Mouse (Mus musculus): ENCODE data around the gene Trim37. TPM values are rescaled to one million over a fixed set of nuclear protein-coding genes. Genes with fewer than 3 reads are reported as not detected.
A peak's percentile ranks its signal among the peaks of the same experiment; 100 is the strongest.

Trim37 gene
- polyA plus RNA-seq, 1 experiment from 2014 or later: 75.0 TPM

- Histone ChIP-seq H3K9me3 (no peaks in the 10 kb centered on the region), H3K4me1 (peaks cover 31% of the 10 kb centered on the region), H3K27me3 (ENCODE audit: poor library complexity, severe bottlenecking) (no peaks in the 10 kb centered on the region), H3K36me3 (replicated peaks) (peaks cover 59% of the 10 kb centered on the region), H3K4me3 (peak overlapping the region; percentile 94), H3K27ac (peak overlapping the region; percentile 96)
- DNase-seq (ENCODE audit: extremely low spot score, low spot score): no peak
- WGBS: 1% methylated on average over 12 of the region's 12 CpGs
Observed at GRCm38 (mm10) chr11:87126281-87126823, 525 bp upstream of the Trim37 start.

GRCm38 (mm10) chr11:87136233-87136632 lies 9.4 kb downstream of the Trim37 start:
- Histone ChIP-seq H3K4me3 (no peak overlapping the region), H3K4me1 (no peaks in the 10 kb centered on the region), H3K9me3 (no peaks in the 10 kb centered on the region), H3K36me3 (replicated peaks) (peaks cover 92% of the 10 kb centered on the region), H3K27me3 (ENCODE audit: poor library complexity, severe bottlenecking) (no peaks in the 10 kb centered on the region), H3K27ac (no peak overlapping the region)
- WGBS: 90% methylated on average over 4 of the region's 4 CpGs
- no peak for DNase-seq (ENCODE audit: extremely low spot score, low spot score)

GRCm38 (mm10) chr11:87158012-87158411 lies 31.1 kb downstream of the Trim37 start:
- Histone ChIP-seq H3K4me1 (no peaks in the 10 kb centered on the region), H3K27ac (no peak overlapping the region), H3K36me3 (replicated peaks) (peaks cover 89% of the 10 kb centered on the region), H3K9me3 (no peaks in the 10 kb centered on the region), H3K27me3 (ENCODE audit: poor library complexity, severe bottlenecking) (no peaks in the 10 kb centered on the region), H3K4me3 (no peak overlapping the region)
- WGBS: 97% methylated on average over 2 of the region's 2 CpGs
- DNase-seq (ENCODE audit: extremely low spot score, low spot score): no peak

GRCm38 (mm10) chr11:87162687-87163086 lies 35.8 kb downstream of the Trim37 start:
- WGBS: 96% methylated on average over 4 of the region's 4 CpGs
- Histone ChIP-seq H3K9me3 (no peaks in the 10 kb centered on the region), H3K36me3 (replicated peaks) (peaks cover 93% of the 10 kb centered on the region), H3K27me3 (ENCODE audit: poor library complexity, severe bottlenecking) (no peaks in the 10 kb centered on the region), H3K4me1 (no peaks in the 10 kb centered on the region), H3K4me3 (no peak overlapping the region), H3K27ac (no peak overlapping the region)
- no peak for DNase-seq (ENCODE audit: extremely low spot score, low spot score)

GRCm38 (mm10) chr11:87163751-87164150 lies 36.9 kb downstream of the Trim37 start:
- Histone ChIP-seq H3K4me1 (no peaks in the 10 kb centered on the region), H3K27me3 (ENCODE audit: poor library complexity, severe bottlenecking) (no peaks in the 10 kb centered on the region), H3K36me3 (replicated peaks) (peaks cover 98% of the 10 kb centered on the region), H3K9me3 (no peaks in the 10 kb centered on the region), H3K27ac (no peak overlapping the region), H3K4me3 (no peak overlapping the region)
- no peak for DNase-seq (ENCODE audit: extremely low spot score, low spot score)

GRCm38 (mm10) chr11:87173625-87174024 lies 46.7 kb downstream of the Trim37 start:
- 92% methylated on average over 5 of the region's 5 CpGs for WGBS

GRCm38 (mm10) chr11:87175031-87175430 lies 48.2 kb downstream of the Trim37 start:
- no peak overlapping the region for H3K4me3 ChIP-seq
- no peaks in the 10 kb centered on the region for H3K4me1 ChIP-seq
- H3K36me3 ChIP-seq (replicated peaks): peaks cover 86% of the 10 kb centered on the region
- no peak overlapping the region for H3K27ac ChIP-seq
- 97% methylated on average over 4 of the region's 4 CpGs for WGBS
- H3K9me3 ChIP-seq: no peaks in the 10 kb centered on the region
- no peaks in the 10 kb centered on the region for H3K27me3 ChIP-seq (ENCODE audit: poor library complexity, severe bottlenecking)
- no peak for DNase-seq (ENCODE audit: extremely low spot score, low spot score)

More at GRCm38 (mm10) chr11:87173625-87174024, 46.7 kb downstream of the Trim37 start:
- Histone ChIP-seq H3K27ac (no peak overlapping the region), H3K4me3 (no peak overlapping the region), H3K27me3 (ENCODE audit: poor library complexity, severe bottlenecking) (no peaks in the 10 kb centered on the region), H3K9me3 (no peaks in the 10 kb centered on the region), H3K4me1 (no peaks in the 10 kb centered on the region), H3K36me3 (replicated peaks) (peaks cover 80% of the 10 kb centered on the region)
- no peak for DNase-seq (ENCODE audit: extremely low spot score, low spot score)

GRCm38 (mm10) chr11:87212313-87212712 lies 85.4 kb downstream of the Trim37 start:
- no peaks in the 10 kb centered on the region for H3K4me1 ChIP-seq
- no peaks in the 10 kb centered on the region for H3K9me3 ChIP-seq
- no peak overlapping the region for H3K4me3 ChIP-seq
- no peak overlapping the region for H3K27ac ChIP-seq
- no peak for DNase-seq (ENCODE audit: extremely low spot score, low spot score)
- 88% methylated on average over 5 of the region's 5 CpGs for WGBS
- peaks cover 83% of the 10 kb centered on the region for H3K36me3 ChIP-seq (replicated peaks)
- H3K27me3 ChIP-seq (ENCODE audit: poor library complexity, severe bottlenecking): no peaks in the 10 kb centered on the region

GRCm38 (mm10) chr11:87222686-87223085 lies 95.8 kb downstream of the Trim37 start:
- 88% methylated on average over 3 of the region's 3 CpGs for WGBS
- Histone ChIP-seq H3K27me3 (ENCODE audit: poor library complexity, severe bottlenecking) (no peaks in the 10 kb centered on the region), H3K36me3 (replicated peaks) (peaks cover 81% of the 10 kb centered on the region), H3K9me3 (no peaks in the 10 kb centered on the region), H3K27ac (no peak overlapping the region), H3K4me3 (no peak overlapping the region), H3K4me1 (no peaks in the 10 kb centered on the region)
- DNase-seq (ENCODE audit: extremely low spot score, low spot score): no peak

- Histone ChIP-seq H3K27ac (no peak overlapping the region), H3K4me1 (no peaks in the 10 kb centered on the region), H3K9me3 (no peaks in the 10 kb centered on the region), H3K4me3 (no peak overlapping the region), H3K36me3 (replicated peaks) (peaks cover 70% of the 10 kb centered on the region), H3K27me3 (ENCODE audit: poor library complexity, severe bottlenecking) (no peaks in the 10 kb centered on the region)
- no peak for DNase-seq (ENCODE audit: extremely low spot score, low spot score)
- 85% methylated on average over 5 of the region's 5 CpGs for WGBS
Observed at GRCm38 (mm10) chr11:87227056-87227455, 100.2 kb downstream of the Trim37 start.

- H3K27ac ChIP-seq: no peak overlapping the region
- no peak for DNase-seq (ENCODE audit: extremely low spot score, low spot score)
- WGBS: 92% methylated on average over 5 of the region's 5 CpGs
- H3K36me3 ChIP-seq (replicated peaks): peaks cover 68% of the 10 kb centered on the region
- H3K4me1 ChIP-seq: no peaks in the 10 kb centered on the region
- no peaks in the 10 kb centered on the region for H3K27me3 ChIP-seq (ENCODE audit: poor library complexity, severe bottlenecking)
- H3K4me3 ChIP-seq: no peak overlapping the region
- no peaks in the 10 kb centered on the region for H3K9me3 ChIP-seq
Observed at GRCm38 (mm10) chr11:87233377-87233776, 106.5 kb downstream of the Trim37 start.

- Histone ChIP-seq H3K4me1 (no peaks in the 10 kb centered on the region), H3K4me3 (no peak overlapping the region), H3K9me3 (no peaks in the 10 kb centered on the region), H3K36me3 (replicated peaks) (peaks cover 66% of the 10 kb centered on the region), H3K27me3 (ENCODE audit: poor library complexity, severe bottlenecking) (no peaks in the 10 kb centered on the region), H3K27ac (no peak overlapping the region)
- no peak for DNase-seq (ENCODE audit: extremely low spot score, low spot score)
- 91% methylated on average over 12 of the region's 12 CpGs for WGBS
Observed at GRCm38 (mm10) chr11:87234743-87235485, 108.0 kb downstream of the Trim37 start.

GRCm38 (mm10) chr11:87235486-87235872 lies 108.6 kb downstream of the Trim37 start:
- Histone ChIP-seq H3K4me3 (no peak overlapping the region), H3K9me3 (no peaks in the 10 kb centered on the region), H3K27ac (no peak overlapping the region), H3K27me3 (ENCODE audit: poor library complexity, severe bottlenecking) (no peaks in the 10 kb centered on the region), H3K36me3 (replicated peaks) (peaks cover 72% of the 10 kb centered on the region), H3K4me1 (no peaks in the 10 kb centered on the region)
- DNase-seq (ENCODE audit: extremely low spot score, low spot score): no peak
- WGBS: 91% methylated on average over 5 of the region's 5 CpGs

All from forebrain, embryonic 10.5 days (tissue).